Mouse (Mus musculus) heart, embryonic 14.5 days (tissue): ENCODE measurements around the gene Cfap65. TPM values are rescaled to one million over a fixed set of nuclear protein-coding genes. Genes with fewer than 3 reads are reported as not detected.

Source experiments
- ATAC-seq: fragments of 200-750 bp; cut with Nextera tagmentation; 2 replicates; pipeline ENCODE4 v1.8.0; 2017; ENCODE audit warnings: low read depth, moderate TSS enrichment; ENCODE audit not compliant: insufficient number of reproducible peaks, insufficient read depth, low FRiP score
- H3K27ac ChIP-seq, 2 experiments: fragments of 200-500 bp in 1 of 2; fragments of 300-500 bp in 1 of 2; sonication (generic) in 1 of 2; replicated peaks in 1 of 2; 2 replicates each; pipeline ENCODE4 v1.5.1; 2012 to 2014; ENCODE audit warnings: low read depth in 2 of 2, low read length in 2 of 2, control low read depth in 1 of 2, mild to moderate bottlenecking in 1 of 2, mixed read lengths in 1 of 2; ENCODE audit not compliant: control insufficient read depth in 1 of 2, insufficient read depth in 1 of 2
- H3K27me3 ChIP-seq: fragments of 300-500 bp; sonication (generic); 2 replicates; pipeline ENCODE4 v1.6.1; 2014; ENCODE audit warnings: mild to moderate bottlenecking, low read length, control low read depth; ENCODE audit not compliant: control insufficient read depth, insufficient read depth
- H3K36me3 ChIP-seq: fragments of 300-500 bp; sonication (generic); 2 replicates; pipeline ENCODE4 v1.6.1; 2014; ENCODE audit warnings: mild to moderate bottlenecking, control low read depth, low read length, mixed read lengths; ENCODE audit not compliant: control insufficient read depth, insufficient read depth
- H3K4me1 ChIP-seq, 2 experiments: fragments of 200-500 bp in 1 of 2; fragments of 300-500 bp in 1 of 2; sonication (generic) in 1 of 2; 2 replicates each; pipeline ENCODE4 v1.6.1; 2012 to 2014; ENCODE audit warnings: low read length in 2 of 2, control low read depth in 1 of 2, mixed read lengths in 1 of 2; ENCODE audit not compliant: control insufficient read depth in 2 of 2, insufficient read depth in 2 of 2
- H3K4me2 ChIP-seq: fragments of 300-500 bp; sonication (generic); 2 replicates; pipeline ENCODE4 v1.6.1; 2014; ENCODE audit warnings: mild to moderate bottlenecking, low read length
- H3K4me3 ChIP-seq, 2 experiments: fragments of 200-500 bp in 1 of 2; fragments of 300-500 bp in 1 of 2; sonication (generic) in 1 of 2; 2 replicates each; pipeline ENCODE4 v1.5.1; 2012 to 2014; ENCODE audit warnings: low read length in 2 of 2, mild to moderate bottlenecking in 2 of 2, control low read depth in 1 of 2, low read depth in 1 of 2, moderate library complexity in 1 of 2; ENCODE audit not compliant: control insufficient read depth in 1 of 2, insufficient read depth in 1 of 2
- H3K9ac ChIP-seq: fragments of 300-500 bp; sonication (generic); 2 replicates; pipeline ENCODE4 v1.6.1; 2014; ENCODE audit warnings: mild to moderate bottlenecking, low read length
- H3K9me3 ChIP-seq: fragments of 300-500 bp; sonication (generic); 2 replicates; pipeline ENCODE4 v1.6.1; 2016; ENCODE audit warnings: low read length, control low read depth; ENCODE audit not compliant: control insufficient read depth
- whole genome bisulfite sequencing: fragments of 180-500 bp; shearing (Covaris S2); extraction: QIAGEN DNeasy Blood & Tissue Kit; methylation state at CpG from one replicate; pipeline ENCODE4 v1.1.7; 2014; 5-methylcytosine and 5-hydroxymethylcytosine counted together
- polyA plus RNA-seq: library from polyadenylated mRNA; unstranded; fragments of >200 nt; fragmentation: Nextera tagmentation; extraction: Ambion mirVana; gene quantifications from 2 replicates; pipeline ENCODE4 v1.2.1, GENCODE M21; 2014

Cfap65 gene
- polyA plus RNA-seq, 1 experiment from 2014 or later, result not detected

GRCm38 (mm10) chr1:74857201-74857600, 78.2 kb downstream of the Cfap65 start:
- Histone ChIP-seq H3K27ac (no peak overlapping the region), H3K36me3 (no peaks in the 10 kb centered on the region), H3K4me1 (peaks cover 10 to 17% of the 10 kb centered on the region in 2 experiments), H3K4me2 (no peak overlapping the region), H3K9me3 (no peaks in the 10 kb centered on the region), H3K9ac (no peak overlapping the region), H3K4me3 (no peak overlapping the region), H3K27me3 (peaks cover 88% of the 10 kb centered on the region)
- no peak for ATAC-seq
- WGBS, result 4% methylated on average over 20 of the region's 20 CpGs

- no peaks in the 10 kb centered on the region for H3K9me3 ChIP-seq
- WGBS, result 2% methylated on average over 7 of the region's 7 CpGs
Observed at GRCm38 (mm10) chr1:74856791-74857190, 78.6 kb downstream of the Cfap65 start.

GRCm38 (mm10) chr1:74856439-74856720, 79.0 kb downstream of the Cfap65 start:
- no peak for ATAC-seq

More at GRCm38 (mm10) chr1:74856791-74857190, 78.6 kb downstream of the Cfap65 start:
- H3K4me3 ChIP-seq, result no peak overlapping the region
- H3K27me3 ChIP-seq, result peaks cover 92% of the 10 kb centered on the region
- ATAC-seq, result no peak
- no peak overlapping the region for H3K4me2 ChIP-seq
- no peak overlapping the region for H3K9ac ChIP-seq
- no peaks in the 10 kb centered on the region for H3K36me3 ChIP-seq
- H3K27ac ChIP-seq, result no peak overlapping the region
- H3K4me1 ChIP-seq, result peaks cover 10 to 17% of the 10 kb centered on the region in 2 experiments

GRCm38 (mm10) chr1:74855651-74856438, 79.6 kb downstream of the Cfap65 start:
- Histone ChIP-seq H3K9me3 (no peaks in the 10 kb centered on the region), H3K9ac (peak overlapping the region; percentile 25; the same call in 1 of the 2 replicates), H3K4me1 (peaks cover 10 to 17% of the 10 kb centered on the region in 2 experiments), H3K4me2 (peak overlapping the region; percentile 95), H3K36me3 (no peaks in the 10 kb centered on the region), H3K27ac (no peak overlapping the region), H3K27me3 (peaks cover 100% of the 10 kb centered on the region), H3K4me3 (peak overlapping the region; percentile 53 to 58; a peak in 3 of 4 replicates)
- ATAC-seq, result no peak
- WGBS, result 1% methylated on average over 74 of the region's 74 CpGs

More at GRCm38 (mm10) chr1:74856439-74856720, 79.0 kb downstream of the Cfap65 start:
- Histone ChIP-seq H3K4me1 (peaks cover 10 to 17% of the 10 kb centered on the region in 2 experiments), H3K27ac (no peak overlapping the region), H3K4me2 (peak overlapping the region; percentile 95; the same call in 1 of the 2 replicates), H3K36me3 (no peaks in the 10 kb centered on the region), H3K4me3 (peak overlapping the region in 1 of 2 experiments; percentile 58; a peak in 1 of 4 replicates), H3K9ac (no peak overlapping the region), H3K27me3 (peaks cover 96% of the 10 kb centered on the region), H3K9me3 (no peaks in the 10 kb centered on the region)
- 2% methylated on average over 10 of the region's 11 CpGs for WGBS

GRCm38 (mm10) chr1:74855156-74855555, 80.2 kb downstream of the Cfap65 start:
- Histone ChIP-seq H3K27me3 (peaks cover 100% of the 10 kb centered on the region), H3K9ac (peak overlapping the region; percentile 25; the same call in 1 of the 2 replicates), H3K4me1 (peaks cover 10 to 17% of the 10 kb centered on the region in 2 experiments), H3K36me3 (no peaks in the 10 kb centered on the region), H3K9me3 (no peaks in the 10 kb centered on the region), H3K4me2 (peak overlapping the region; percentile 95), H3K4me3 (peak overlapping the region; percentile 53 to 58), H3K27ac (no peak overlapping the region)
- ATAC-seq, result no peak
- under 1% methylated on average over 47 of the region's 48 CpGs for WGBS

GRCm38 (mm10) chr1:74854306-74855056, 80.9 kb downstream of the Cfap65 start, which contains the start of gene Cdk5r2:
Cdk5r2 (plus strand) TSS chr1:74854934.
- peak; percentile 60 for ATAC-seq
- Histone ChIP-seq H3K9me3 (no peaks in the 10 kb centered on the region), H3K9ac (peak within 1 kb of the TSS; percentile 25; the same call in 1 of the 2 replicates)

More at GRCm38 (mm10) chr1:74854306-74855056, 80.9 kb downstream of the Cfap65 start, which contains the start of gene Cdk5r2:
- 2% methylated on average over 28 of the region's 39 CpGs for WGBS
- H3K4me2 ChIP-seq, result peak within 1 kb of the TSS; percentile 95
- H3K27ac ChIP-seq, result no peak within 1 kb of the TSS
- H3K27me3 ChIP-seq, result peaks cover 99% of the 10 kb centered on the region
- H3K4me3 ChIP-seq, result peak within 1 kb of the TSS; percentile 53 to 58
- no peaks in the 10 kb centered on the region for H3K36me3 ChIP-seq
- peaks cover 10 to 17% of the 10 kb centered on the region in 2 experiments for H3K4me1 ChIP-seq
